Mouse (Mus musculus): ENCODE results near the gene Inha.
A peak's percentile ranks its signal among the peaks of the same experiment; 100 is the strongest.

- peak; percentile 13; the same call in 1 of the 2 replicates for TF ChIP-seq CTCF (IDR thresholded peaks at IDR 0.05; ENCODE audit: control insufficient read depth, insufficient read depth, insufficient replicate concordance, low read depth, low read length)
- no peak for TF ChIP-seq POLR2A (IDR thresholded peaks at IDR 0.05; ENCODE audit: control insufficient read depth, low read depth, low read length)
Measured at GRCm38 (mm10) chr1:75530546-75530945, 23.7 kb downstream of the Inha start.
